Mouse (Mus musculus): ENCODE measurements around the gene Wfdc3.
A peak's percentile ranks its signal among the peaks of the same experiment; 100 is the strongest.

Wfdc3 gene

GRCm38 (mm10) chr2:164773989-164774364 lies 28.2 kb upstream of the Wfdc3 start:
- DNase-seq = no peak

GRCm38 (mm10) chr2:164773229-164773988 lies 27.7 kb upstream of the Wfdc3 start:
- no peak for DNase-seq

GRCm38 (mm10) chr2:164771123-164771522 lies 25.4 kb upstream of the Wfdc3 start:
- DNase-seq = no peak

GRCm38 (mm10) chr2:164770279-164770678 lies 24.5 kb upstream of the Wfdc3 start:
- no peak for DNase-seq

- DNase-seq = peak; percentile 99
Measured at GRCm38 (mm10) chr2:164769258-164770037, 23.7 kb upstream of the Wfdc3 start, which contains the start of gene Ube2c. Ube2c (plus strand) TSS chr2:164769898.

GRCm38 (mm10) chr2:164767812-164768540 lies 22.2 kb upstream of the Wfdc3 start:
- DNase-seq = no peak

GRCm38 (mm10) chr2:164765841-164766240 lies 20.1 kb upstream of the Wfdc3 start:
- no peak for DNase-seq

DNA sequence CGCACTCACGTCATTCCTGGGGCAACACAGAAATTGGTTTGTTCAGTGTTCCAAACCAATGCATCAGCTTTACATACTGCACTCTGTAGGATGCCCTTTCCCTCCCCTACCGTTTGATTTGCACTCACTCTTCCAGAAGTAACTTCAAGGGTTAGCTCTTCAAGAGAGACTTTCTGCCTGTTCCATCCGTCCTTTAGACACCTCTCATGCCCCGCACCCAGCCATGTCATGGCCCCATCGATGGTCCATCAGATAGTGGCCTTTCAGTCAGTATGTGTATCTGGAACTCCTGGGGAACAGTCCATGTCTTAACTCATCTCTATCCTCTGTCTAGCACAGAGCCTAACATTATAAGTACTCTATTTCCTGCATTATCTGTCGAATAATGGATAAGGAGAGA lies 16.9 kb upstream of the Wfdc3 start:
- DNase-seq = no peak

DNA sequence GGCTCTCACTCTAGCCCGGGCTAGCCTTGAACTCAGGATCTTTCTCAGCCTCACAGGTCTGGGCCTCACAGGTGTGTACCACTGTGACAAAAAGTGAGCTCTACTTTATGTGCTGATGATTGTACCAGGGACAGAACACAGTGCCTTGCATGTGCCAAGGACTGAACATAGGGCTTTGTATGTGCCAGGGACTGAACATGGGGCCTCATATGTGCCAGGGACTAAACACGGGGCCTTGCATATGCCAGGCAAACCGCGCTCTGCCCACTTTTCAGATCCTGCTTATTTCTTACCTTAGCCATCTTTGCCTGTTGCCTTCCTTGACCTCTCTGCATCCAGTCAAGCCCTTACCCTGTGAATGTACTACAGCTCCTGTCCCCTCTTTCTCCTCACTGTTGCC lies 16.2 kb upstream of the Wfdc3 start:
- no peak for DNase-seq

DNA sequence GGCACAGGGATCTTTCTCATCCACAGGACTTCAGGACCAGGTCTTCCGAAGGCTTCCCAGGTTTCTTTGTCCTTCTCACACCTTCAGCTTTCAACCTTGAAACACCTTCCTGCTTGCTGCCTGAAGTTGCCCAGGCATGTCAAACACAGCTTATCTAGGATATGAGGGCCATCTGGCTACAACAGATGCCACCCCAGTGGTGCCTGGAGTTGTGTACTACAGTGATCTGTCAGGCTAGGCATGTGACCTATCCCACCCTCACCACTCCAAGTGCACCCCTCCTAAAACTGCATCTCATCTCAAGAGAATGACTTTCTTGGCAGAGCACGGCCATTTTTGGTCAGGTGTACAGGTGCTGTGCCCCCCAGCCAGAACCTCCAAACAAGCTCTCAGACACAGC lies 15.8 kb upstream of the Wfdc3 start:
- DNase-seq = no peak

DNA sequence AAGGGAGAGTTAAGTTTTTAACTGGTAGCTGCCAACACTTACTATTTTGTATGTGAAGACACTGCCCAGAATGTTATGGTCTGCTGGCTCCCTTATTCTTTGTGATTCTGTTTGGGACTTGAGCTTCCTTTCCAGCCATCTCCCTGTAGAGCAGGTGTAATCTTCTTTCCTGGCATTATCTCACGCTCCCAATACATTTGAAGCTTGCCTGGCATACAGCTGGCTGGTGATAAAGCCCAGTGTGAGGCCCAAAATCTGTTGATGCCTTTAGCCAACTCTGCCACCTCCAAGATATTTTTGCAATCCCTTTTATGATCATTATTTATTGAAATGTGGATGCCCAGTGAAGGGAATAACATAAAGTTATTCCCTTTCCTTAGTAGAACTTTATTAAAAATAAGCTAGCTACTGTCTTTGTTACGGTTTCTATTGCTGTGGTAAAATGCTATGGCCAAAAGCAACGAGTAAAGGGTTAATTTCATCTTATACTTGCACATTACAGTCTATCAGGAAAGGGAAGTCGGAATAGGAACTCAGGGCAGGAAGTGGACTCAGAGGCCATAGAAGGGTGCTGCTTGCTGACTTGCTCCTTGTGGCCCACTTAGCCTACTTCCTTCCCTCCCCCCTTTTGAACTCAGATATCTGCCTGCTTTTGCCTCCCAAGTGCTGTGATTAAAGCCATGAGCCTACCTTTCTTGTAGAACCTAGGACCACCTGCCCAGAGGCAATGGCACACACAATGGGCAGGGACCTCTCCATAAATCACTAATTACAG lies 14.5 kb upstream of the Wfdc3 start:
- DNase-seq = no peak

GRCm38 (mm10) chr2:164758692-164759091 lies 13.0 kb upstream of the Wfdc3 start:
- no peak for DNase-seq

- no peak for DNase-seq
Measured at GRCm38 (mm10) chr2:164757841-164758240, 12.1 kb upstream of the Wfdc3 start.

GRCm38 (mm10) chr2:164754800-164755199 lies 9.1 kb upstream of the Wfdc3 start:
- no peak for DNase-seq

DNA sequence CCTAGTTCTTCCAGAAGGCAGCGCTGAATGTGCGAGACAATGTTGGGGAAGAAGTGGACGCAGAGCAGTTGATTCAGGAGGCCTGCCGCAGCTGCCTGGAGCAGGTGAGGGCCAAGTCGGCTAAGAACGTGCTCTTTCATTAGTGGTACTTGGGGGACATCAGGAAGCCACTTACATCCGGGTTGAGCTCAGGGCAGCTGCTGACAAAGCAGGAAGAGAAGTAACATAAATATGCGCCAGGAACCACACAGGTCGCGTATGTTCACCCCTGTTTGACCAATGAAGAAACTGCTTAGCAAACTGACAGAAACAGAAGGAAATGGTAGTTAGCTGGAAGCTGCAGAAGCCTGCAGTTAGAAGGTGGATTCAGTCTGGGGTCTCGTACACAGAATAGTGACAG lies 8.4 kb upstream of the Wfdc3 start:
- no peak for DNase-seq

GRCm38 (mm10) chr2:164752454-164752853 lies 6.7 kb upstream of the Wfdc3 start:
- no peak for DNase-seq

GRCm38 (mm10) chr2:164748991-164749390 lies 3.3 kb upstream of the Wfdc3 start:
- no peak for DNase-seq

DNA sequence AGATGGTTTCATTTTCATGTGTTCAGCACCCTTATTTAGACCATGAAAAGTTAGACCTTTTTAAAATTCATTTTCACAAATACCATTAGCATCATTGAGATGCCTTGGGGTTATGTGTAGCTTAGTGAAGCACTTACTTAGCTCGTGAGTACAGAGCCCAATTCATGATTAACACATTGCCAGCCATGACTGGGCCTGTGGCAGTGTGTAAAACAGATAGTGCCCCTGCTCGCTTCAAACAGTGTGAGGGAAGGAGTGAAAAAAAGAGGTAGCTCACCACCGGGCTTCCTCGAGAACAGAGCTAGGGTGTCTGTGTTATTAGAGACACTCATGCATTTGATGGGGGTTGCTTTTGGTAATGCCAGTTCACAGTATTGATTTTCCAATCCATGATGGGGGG lies 2.5 kb upstream of the Wfdc3 start:
- DNase-seq = no peak

DNA sequence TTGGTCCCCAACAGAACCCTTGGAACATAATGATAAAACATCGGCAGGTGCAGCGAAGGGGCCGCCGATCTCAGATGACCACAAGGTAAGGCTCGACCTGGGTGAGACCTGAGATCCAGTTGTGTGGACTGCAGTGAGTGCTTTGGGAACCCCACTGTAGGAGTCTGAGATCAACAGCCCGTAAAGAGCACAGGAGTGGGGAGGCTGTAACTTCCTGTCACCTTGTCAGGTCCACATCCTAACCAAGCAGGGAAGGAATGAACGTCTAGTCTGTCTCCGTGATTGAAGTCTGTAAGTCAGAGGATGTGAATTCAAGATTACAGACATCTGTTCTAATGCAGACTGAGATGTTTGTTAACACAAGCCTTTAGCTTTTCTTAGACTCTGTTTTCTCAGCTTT lies 962 bp upstream of the Wfdc3 start:
- no peak for DNase-seq

DNA sequence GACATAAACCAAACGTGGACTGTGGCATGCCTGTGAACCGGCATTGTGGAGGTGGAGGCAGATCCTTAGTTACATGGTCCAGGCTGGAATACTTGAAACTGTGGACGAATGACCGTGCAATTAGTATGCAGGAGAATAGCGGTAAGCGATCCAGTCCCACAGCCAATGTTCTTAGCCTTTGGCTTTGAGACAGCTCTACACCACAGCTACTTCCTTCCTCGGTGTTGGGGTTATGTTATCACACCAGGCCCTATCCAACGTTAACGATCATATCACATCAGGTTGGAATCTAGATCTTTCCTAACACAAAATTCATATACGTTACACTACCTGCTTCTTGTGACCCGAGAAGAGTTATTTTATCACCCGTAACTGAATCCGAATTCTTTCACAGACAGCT lies 744 bp downstream of the Wfdc3 start:
- no peak for DNase-seq

DNA sequence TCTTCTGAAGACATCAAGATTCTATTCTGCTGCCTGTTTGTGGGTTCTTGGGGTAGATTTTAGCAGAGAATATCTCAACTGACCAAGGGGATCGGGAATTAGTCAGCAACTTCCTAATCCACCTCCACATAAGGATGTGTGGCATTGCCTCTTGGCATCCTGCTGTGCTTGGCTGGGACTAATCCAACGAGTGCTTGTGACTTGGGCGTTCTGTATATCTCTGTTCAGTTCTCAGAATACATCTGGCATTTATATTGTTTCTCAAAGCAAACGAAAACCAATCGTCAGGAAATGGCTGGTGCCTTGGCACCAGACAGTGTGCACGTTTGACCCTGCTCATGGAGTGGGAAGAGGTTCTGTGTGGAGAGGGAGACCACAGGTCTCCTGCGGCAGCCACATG lies 5.9 kb downstream of the Wfdc3 start:
- DNase-seq = no peak

DNA sequence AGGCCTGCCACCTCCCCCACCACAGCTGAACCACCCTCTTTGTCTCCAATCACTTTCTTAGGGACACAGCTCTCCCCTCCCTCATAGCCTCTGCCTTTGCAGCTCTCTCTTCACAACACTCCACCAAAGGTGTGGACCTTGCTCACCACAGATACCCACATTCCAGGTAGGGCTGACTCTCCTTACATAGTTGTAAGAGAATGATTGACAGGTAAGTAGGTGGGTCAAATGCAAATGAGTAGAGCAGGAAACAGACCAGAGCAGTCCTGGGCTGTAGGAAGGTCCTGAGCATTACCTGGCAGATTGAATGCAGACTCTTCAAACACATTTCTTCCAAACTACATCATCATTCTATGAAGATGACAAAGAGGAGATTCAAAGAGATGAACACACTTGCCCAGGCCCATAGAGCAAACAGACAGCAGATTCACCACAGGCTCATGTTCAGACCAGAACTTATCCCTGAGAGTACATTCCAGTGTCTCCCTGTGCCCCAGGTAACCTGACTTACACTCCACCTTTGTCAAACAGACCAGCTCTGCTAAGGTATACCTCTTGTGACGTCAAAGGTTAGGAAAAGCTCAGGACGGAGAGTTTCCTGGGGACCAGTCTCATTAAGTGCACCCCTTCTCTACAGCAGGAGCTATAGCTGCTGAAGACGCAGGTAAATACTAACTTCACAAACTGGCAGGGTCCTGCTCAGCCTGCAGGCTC lies 8.2 kb downstream of the Wfdc3 start:
- DNase-seq = no peak
